Mouse (Mus musculus): ENCODE measurements around the gene Gpt2.

DNA sequence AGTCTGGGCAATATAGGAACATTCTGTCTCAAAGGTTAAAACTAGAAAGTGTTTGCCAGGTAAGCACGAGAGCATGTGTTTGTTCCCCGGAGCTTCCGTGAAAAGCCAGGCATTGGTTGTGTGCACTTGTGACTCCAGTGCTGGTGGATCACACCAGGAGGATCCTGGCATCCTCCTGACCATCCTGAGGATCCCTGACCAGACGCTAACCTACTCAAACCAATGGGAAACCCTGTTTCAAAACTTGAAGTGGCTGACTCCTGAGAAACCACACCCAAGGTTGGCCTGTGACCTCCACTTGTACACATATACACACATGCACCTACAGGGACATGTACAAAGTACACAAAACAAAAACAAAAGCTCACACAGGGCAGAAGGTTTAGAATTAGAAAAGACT lies 4.4 kb downstream of the Gpt2 start:
- TF ChIP-seq EP300 (IDR thresholded peaks at IDR 0.05; ENCODE audit: low read depth) (no peak), CTCF (IDR thresholded peaks at IDR 0.05; ENCODE audit: low read depth) (no peak)
